Mouse (Mus musculus) lung, postnatal 10 days (tissue): ENCODE measurements around the gene Prkag2.

Experiments used
- DNase-seq: peaks from one replicate; pipeline ENCODE4 v3.0.0; 2021

Gene Prkag2

GRCm38 (mm10) chr5:24813946-24814345 lies 286.5 kb downstream of the Prkag2 start:
- DNase-seq, result peak; percentile 51

- DNase-seq, result peak; percentile 36
Observed at GRCm38 (mm10) chr5:24813005-24813404, 287.4 kb downstream of the Prkag2 start.
